Mouse (Mus musculus) fat pad, adult 2 months (tissue): ENCODE measurements around the gene Tmub2.

ENCODE experiments used
- DNase-seq: peaks from one replicate; pipeline ENCODE4 v3.0.0-alpha.2; 2011; ENCODE audit warnings: low read depth, low spot score; ENCODE audit errors: extremely low read depth

The Tmub2 gene

GRCm38 (mm10) chr11:102323516-102323915, 38.8 kb downstream of the Tmub2 start:
- no peak for DNase-seq

DNA sequence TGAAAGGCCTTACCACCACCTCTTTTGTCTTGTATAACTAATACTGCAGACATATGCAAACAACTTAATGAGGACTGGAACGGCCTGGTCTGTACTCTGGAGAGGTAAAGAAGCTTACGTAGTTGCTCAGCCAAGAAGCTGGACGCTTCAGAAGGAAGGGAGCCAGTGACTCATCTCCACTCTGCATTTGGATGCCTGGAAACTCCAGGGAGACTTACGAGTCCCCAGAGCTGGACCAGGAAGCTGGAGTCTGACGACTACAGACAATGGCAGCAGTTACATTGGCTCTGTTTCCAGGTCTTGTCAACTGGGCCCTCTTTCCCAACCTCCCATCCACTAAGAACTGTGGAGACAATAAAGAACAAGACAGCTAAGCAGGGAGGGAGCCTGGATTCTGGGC, 42.5 kb downstream of the Tmub2 start:
- no peak for DNase-seq

GRCm38 (mm10) chr11:102327839-102328238, 43.1 kb downstream of the Tmub2 start:
- DNase-seq, result no peak

- DNase-seq, result no peak
Observed at GRCm38 (mm10) chr11:102329518-102329917, 44.8 kb downstream of the Tmub2 start.

DNA sequence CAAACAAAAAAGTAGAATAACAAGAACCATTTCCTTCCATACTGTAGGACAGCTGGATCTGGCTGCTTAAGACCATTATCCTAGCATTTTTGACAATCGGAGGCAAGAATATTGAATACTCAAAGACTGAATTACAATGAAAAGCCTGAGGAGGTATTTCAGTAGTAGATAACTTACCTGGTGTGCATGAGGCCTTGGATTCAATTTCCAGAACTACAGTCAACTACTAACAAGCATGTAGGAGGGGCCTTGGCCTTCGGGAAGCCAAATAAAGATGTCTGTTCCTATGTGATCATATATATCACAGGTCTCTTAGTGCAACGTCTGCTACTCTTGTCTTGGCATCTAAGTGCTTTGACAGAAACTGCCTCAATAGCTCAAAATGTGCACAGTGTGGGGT, 45.3 kb downstream of the Tmub2 start:
- no peak for DNase-seq

DNA sequence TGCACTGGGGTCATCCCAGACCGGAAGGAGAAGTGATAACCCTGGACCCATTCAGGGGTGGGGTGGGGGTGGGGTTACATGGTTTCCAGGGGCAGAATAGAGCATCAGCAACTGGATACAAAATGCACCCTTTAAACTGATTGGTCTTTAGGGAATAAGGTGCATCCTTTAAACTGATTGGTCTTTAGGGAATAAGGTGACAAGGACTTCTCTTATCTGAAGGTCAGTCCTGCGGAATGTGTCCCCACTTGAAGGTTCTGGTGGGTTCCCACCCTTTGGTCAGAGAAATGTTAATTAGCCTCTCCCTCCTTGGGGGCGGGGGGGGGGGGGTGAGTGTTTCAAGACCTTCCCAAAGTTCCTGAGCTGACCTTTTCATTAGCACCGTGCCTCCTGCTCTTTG, 47.1 kb downstream of the Tmub2 start:
- DNase-seq, result no peak

DNA sequence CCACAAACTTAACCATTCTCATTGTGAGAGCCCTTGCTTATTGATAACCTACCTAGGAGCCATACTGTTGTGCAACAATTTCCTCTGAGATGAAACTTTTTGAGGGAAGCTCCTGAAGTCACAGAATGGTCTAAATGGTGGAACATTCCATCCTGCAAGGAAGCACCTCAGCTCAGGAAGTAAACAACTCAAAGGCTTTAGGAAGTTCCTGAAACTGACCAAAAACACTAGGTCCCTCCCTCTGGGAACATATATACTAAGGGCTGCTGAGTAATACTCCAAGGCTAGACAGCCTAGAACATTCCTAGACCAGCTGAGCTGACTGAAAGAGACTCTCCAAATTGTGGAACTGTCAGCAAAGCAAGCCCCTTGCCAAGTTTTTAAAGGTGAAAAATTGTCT, 48.3 kb downstream of the Tmub2 start:
- DNase-seq, result no peak

DNA sequence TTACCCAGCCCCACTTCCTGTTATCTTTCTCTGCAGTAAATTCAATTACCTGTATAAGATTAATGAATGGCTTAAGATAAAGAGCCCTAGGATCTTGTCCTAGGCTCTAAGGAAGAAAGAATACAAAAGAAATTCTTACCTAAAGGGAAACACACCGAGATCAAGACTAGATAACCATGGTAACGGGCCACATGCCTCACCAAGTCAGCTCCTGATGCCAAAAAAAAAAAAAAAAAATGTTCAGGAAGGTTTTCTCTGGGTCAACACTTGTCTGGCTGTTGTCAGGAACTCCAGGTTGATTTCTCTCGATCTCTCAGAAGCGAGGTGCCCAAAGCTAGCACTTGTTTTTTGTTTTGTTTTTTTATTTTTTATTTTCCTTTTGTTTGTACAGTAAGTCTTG, 49.3 kb downstream of the Tmub2 start:
- DNase-seq, result no peak

DNA sequence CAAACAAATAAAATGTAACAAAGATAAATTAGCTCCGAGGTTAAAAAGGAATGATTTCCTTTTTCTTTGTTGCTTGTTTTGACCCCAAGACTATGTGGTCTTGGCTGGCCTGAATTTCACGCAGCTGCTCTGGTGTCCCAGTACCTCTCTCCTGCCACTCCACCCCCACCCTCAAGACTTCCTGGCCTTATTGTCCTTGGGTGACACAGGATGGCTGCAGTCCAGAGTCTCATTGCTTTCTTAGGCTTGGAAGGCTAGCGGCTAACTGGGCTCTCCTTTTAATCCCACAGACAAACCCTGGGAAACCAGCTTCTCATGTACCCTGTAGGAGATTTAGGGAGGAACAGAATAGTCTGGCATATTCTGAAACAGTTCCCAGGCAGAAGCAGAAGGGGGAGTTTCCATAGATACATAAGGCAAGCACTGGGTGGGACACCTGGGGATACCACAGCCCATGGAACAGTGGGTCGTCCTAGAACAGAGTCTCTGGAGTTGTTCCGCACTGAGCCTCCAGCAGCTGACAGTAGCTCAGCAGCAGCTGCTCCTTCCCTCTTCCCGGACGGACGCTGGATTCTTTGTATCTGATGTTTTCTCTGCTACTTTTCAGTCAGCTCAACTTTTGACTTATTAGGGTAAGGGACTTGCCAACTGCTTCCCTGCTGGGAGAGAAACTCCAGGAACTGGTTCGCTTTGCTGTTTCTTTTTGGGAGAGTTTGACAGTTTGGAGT, 50.4 kb downstream of the Tmub2 start:
- DNase-seq, result no peak

- DNase-seq, result no peak
Observed at GRCm38 (mm10) chr11:102336191-102336590, 51.5 kb downstream of the Tmub2 start.

DNA sequence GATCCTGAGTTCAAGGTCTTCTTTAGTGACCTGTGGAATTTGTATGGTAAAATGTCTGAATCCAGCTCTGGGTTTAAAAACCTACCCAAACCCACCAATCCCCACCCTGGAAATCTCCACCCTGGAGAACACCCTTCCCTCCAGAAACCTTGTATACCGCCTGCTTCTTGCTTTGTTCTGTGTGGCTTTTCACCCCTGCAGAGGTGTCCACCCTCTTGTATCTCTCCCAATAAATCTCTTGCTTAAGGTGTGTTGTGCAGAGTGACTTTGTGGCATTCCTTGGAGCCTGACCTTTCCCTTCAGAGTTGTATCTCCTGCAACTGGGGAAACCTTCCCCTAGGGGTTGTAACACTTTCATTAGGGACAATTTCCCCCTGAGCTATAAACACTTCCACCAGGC, 53.2 kb downstream of the Tmub2 start:
- no peak for DNase-seq

DNA sequence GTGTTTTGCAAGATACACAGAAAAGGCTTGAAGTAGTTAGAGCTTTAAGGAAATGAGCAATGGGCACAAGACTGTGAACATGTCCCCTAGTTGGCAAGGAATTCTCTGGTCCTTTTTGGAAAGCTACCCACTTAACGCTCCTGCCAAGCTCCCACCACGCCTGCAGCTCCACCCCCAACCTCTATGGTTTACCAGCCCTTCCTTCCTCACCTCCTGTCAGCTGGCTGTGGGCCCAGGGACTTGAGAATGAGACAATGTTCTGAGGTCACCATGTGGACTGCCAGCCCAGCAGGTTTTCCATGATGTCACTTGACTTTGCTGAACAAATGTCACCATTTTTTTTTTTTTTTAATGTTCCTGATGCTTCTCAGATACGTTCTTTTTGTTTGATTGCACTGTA, 53.8 kb downstream of the Tmub2 start:
- DNase-seq, result no peak
